Comparison of ENCODE assay signal across 29 mouse cellular contexts in the genomic region with DNA sequence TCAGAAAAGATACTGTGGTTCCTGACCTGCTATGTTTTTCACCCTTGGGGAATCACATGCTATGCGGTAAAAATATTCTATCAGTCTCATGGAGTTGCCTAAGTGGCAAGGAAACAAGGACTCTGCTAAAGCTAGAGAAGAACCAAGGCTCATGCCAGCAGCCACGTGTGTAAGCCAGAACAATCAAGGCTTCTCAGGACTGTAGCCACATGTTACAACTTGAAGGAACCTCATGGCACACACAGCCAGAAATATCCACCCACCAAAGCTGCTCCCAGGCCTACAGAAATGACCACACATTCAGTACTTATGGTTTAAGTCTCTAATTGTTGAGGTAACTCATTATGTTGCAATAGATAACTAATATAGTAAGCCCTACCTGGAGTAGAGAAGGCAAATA.
"Had no signal": no experiment of that assay in that cellular context is flagged by ENCODE, and none has a peak within 500 bp of the region (broad histone marks: within the 10 kb centered on the region; RNA-seq: fewer than 3 reads in every experiment).

No protein-coding gene starts in this region.

- H3K27me3 ChIP-seq: embryonic facial prominence, embryonic 12.5 days; embryonic facial prominence, embryonic 13.5 days; embryonic facial prominence, embryonic 15.5 days; forebrain, embryonic 12.5 days; forebrain, embryonic 13.5 days; forebrain, embryonic 15.5 days had no signal

- DNase-seq: cerebellum, adult 2 months; cerebellum, adult 8-10 months; cerebellum, adult 9-10 months; cerebellum, adult 9-11 months; cerebellum, postnatal 10 days; cerebellum, postnatal 14 days; cerebellum, postnatal 25 days; cerebellum, postnatal 36 days; embryo, embryonic 11 days; forebrain, postnatal 0 days; gastrocnemius, adult 2 months; gastrocnemius, postnatal 10 days; gastrocnemius, postnatal 14 days; gastrocnemius, postnatal 25 days; gastrocnemius, postnatal 36 days; heart, adult 11 months; heart, adult 18-20 months; heart, adult 2 months had no signal

- H3K4me1 ChIP-seq: embryonic facial prominence, embryonic 10.5 days; embryonic facial prominence, embryonic 12.5 days; embryonic facial prominence, embryonic 13.5 days; embryonic facial prominence, embryonic 15.5 days; forebrain, embryonic 10.5 days; forebrain, embryonic 12.5 days; forebrain, embryonic 13.5 days; forebrain, embryonic 15.5 days had no signal

- H3K9me3 ChIP-seq: embryonic facial prominence, embryonic 10.5 days; embryonic facial prominence, embryonic 12.5 days; embryonic facial prominence, embryonic 13.5 days; embryonic facial prominence, embryonic 15.5 days; forebrain, embryonic 10.5 days; forebrain, embryonic 12.5 days; forebrain, embryonic 13.5 days; forebrain, embryonic 15.5 days had no signal

- H3K4me2 ChIP-seq: embryonic facial prominence, embryonic 12.5 days; embryonic facial prominence, embryonic 13.5 days; embryonic facial prominence, embryonic 15.5 days; forebrain, embryonic 12.5 days; forebrain, embryonic 13.5 days; forebrain, embryonic 15.5 days had no signal

- H3K27ac ChIP-seq: embryonic facial prominence, embryonic 10.5 days; embryonic facial prominence, embryonic 12.5 days; embryonic facial prominence, embryonic 13.5 days; embryonic facial prominence, embryonic 15.5 days; forebrain, embryonic 10.5 days; forebrain, embryonic 12.5 days; forebrain, embryonic 13.5 days; forebrain, embryonic 15.5 days; gastrocnemius, adult 2 months; heart, adult 2 months had no signal

- H3K9ac ChIP-seq: embryonic facial prominence, embryonic 12.5 days; embryonic facial prominence, embryonic 13.5 days; embryonic facial prominence, embryonic 15.5 days; forebrain, embryonic 12.5 days; forebrain, embryonic 13.5 days; forebrain, embryonic 15.5 days; forebrain, postnatal 0 days had no signal

- H3K4me3 ChIP-seq: embryonic facial prominence, embryonic 10.5 days; embryonic facial prominence, embryonic 12.5 days; embryonic facial prominence, embryonic 13.5 days; embryonic facial prominence, embryonic 15.5 days; erythroblast, embryonic 14.5 days; forebrain, embryonic 10.5 days; forebrain, embryonic 12.5 days; forebrain, embryonic 13.5 days; forebrain, embryonic 15.5 days; gastrocnemius, adult 2 months; heart, adult 2 months had no signal

- ATAC-seq: forebrain, embryonic 13.5 days; forebrain, embryonic 14.5 days; forebrain, embryonic 15.5 days; forebrain, embryonic 16.5 days; forebrain, postnatal 0 days had no signal
